Mouse (Mus musculus) cerebellum, postnatal 10 days (tissue): ENCODE measurements around the gene Smr3a.

ENCODE experiments used
- DNase-seq, 2 experiments: peaks; one replicate each; pipeline ENCODE4 v3.0.0; 2021; ENCODE audit warnings: mixed read lengths in 2 of 2

The Smr3a gene

DNA sequence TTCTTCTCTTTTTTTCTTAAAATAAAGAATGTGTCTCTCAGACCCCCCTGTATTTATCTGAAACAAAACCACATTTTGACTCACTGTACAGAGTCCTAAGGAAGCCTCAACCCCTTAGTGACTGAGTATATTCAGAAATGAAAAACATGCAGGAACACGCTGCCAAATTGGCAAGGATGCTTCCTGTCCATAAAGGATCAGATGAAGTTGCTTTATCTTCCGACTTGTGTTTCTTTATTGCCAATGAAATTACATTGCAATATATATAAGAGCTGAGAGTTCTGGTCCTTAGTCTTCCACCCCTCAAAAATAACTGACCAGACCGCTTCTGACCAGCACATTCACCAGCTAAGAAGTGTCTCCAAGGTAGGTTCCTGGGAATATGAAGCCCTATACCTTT is at the start of gene Smr3a:
Gene Smr3a (plus strand): TSS at position 301 of the 400 bp plus-strand sequence.
- DNase-seq: no peak

DNA sequence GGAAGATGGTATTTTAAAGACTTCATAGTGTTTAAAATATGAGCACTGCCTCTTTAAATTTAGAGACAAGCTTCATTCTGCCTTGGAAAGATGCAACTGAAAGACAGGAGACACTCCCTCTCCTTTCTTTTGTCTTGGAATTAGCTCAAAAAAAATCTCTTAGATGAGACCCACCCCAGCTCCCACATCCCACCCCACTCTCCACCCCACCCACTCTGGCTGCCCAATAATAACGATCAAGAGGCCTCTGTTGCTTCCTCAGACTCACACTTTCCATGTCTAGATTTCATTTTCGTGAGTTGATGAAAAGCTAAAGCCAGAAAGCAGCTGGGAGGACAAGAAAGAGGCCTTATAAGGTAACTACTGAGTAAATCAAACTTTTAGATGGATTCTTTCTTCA is 33.1 kb upstream of the Smr3a start, which contains the start of the genes 2310003L06Rik and Gm28434:
Gene 2310003L06Rik (plus strand): TSS at position 259 of the 400 bp plus-strand sequence.
Gene Gm28434 (plus strand): TSS at position 317 of the 400 bp plus-strand sequence.
- no peak for DNase-seq

DNA sequence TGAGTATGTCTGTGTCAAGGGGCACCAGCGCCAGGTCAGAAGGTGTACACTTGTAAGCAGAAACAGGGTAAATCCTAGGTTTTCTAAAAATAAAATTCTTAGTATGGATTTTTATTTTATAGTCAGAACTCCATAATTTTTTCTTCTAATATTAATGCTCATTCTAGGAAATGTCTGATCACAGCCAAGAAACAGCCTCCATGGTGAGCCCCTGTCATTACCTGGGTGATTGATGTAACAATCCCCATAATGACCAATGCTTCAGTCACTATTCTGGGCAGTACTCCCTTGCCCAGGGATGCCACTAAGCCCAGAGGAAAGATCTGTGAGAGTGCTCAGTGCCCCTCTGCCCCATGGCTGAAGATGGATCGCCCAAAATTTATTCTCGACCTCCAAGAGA is 23.2 kb upstream of the Smr3a start, which contains the start of gene Cabs1:
Gene Cabs1 (plus strand): TSS at position 301 of the 400 bp plus-strand sequence.
- DNase-seq: no peak

DNA sequence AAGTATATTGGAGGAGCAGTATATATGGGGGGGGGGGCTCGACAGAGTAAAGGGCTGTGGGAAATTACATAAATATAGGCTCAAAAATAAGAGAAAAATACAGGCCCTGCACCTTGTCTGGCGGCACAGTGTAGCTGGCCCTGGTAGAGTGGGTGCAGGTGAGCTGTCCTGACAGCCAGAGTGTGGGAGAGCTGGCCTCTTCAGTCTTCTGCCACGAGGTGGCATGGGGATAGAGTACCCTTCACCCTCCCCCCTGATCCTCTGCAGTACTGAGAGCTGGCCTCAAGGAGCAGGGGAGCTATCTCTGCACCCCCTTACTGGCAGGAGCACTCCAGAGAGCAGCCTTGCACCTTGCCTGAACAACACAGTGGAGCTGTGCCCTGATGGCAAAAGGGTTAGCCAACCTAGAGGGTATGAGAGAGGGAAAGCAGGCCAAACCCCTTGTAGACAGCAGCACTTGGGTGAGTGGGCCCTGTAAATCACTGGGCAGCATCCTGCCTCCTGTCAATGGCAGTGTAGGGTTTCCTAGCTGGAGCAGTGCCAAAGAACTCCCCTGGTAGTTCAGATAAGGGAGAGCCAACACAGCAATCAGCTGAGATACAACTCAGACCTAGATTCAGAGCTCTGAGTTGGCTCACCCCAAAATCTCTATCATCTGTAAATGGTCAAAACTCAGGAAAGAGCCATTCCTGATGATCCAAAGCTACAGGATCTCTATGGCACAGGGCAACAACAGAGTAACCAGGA is 19.7 kb upstream of the Smr3a start:
- DNase-seq: peak; percentile 8 to 9

DNA sequence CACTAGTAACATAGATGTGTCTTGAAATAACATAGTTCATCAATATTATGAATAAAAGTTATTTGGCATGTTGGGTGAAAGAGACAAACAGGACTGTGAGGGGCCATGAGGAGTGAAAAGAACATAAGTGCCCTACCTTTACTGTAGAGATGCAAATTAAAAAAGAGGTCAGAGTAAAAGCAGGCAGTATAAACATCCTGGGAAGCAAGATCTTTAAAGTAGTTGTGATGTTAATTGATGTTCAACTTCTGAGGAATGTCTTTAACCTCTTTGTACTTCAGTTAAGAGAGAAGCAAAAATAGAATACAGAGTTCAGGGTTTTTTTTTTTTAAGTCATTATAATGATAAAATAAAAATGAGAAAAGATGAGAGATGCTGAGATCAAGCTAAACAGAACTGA is 2.9 kb downstream of the Smr3a start:
- no peak for DNase-seq
